In genomic region chr14:118938551-118938950, GRCm38 (mm10) we compare ENCODE assay signal across 8 mouse cellular contexts. TPM values are rescaled to one million over a fixed set of nuclear protein-coding genes. Genes with fewer than 3 reads are reported as not detected.
A peak's percentile ranks its signal among the peaks of the same experiment; 100 is the strongest.
DNase-seq lines count a peak whose midpoint lies in the region; ATAC-seq and TF ChIP-seq lines count a peak whose summit lies in the region.

No protein-coding gene starts in this region.

- H3K27me3 ChIP-seq in neural tube, embryonic 11.5 days (ENCODE audit: control insufficient read depth, insufficient read depth, low read length): no peaks in the 10 kb centered on the region
- no peaks in the 10 kb centered on the region for H3K27me3 ChIP-seq in embryonic facial prominence, embryonic 14.5 days (replicated peaks; ENCODE audit: control insufficient read depth, insufficient read depth, low read length)
- no peaks in the 10 kb centered on the region for H3K27me3 ChIP-seq in hindbrain, embryonic 15.5 days
- no peaks in the 10 kb centered on the region for H3K27me3 ChIP-seq in lung, embryonic 14.5 days (ENCODE audit: insufficient read depth, low read length)
- H3K27me3 ChIP-seq in stomach, embryonic 15.5 days (replicated peaks): no peaks in the 10 kb centered on the region

- no peaks in the 10 kb centered on the region for H3K9me3 ChIP-seq in neural tube, embryonic 11.5 days (ENCODE audit: control insufficient read depth, low read length)
- H3K9me3 ChIP-seq in embryonic facial prominence, embryonic 14.5 days (ENCODE audit: control insufficient read depth, low read length): no peaks in the 10 kb centered on the region
- no peaks in the 10 kb centered on the region for H3K9me3 ChIP-seq in hindbrain, embryonic 15.5 days
- H3K9me3 ChIP-seq in lung, embryonic 14.5 days (ENCODE audit: low read depth, low read length): no peaks in the 10 kb centered on the region
- no peaks in the 10 kb centered on the region for H3K9me3 ChIP-seq in stomach, embryonic 15.5 days

- peak overlapping the region; percentile 65 for H3K4me2 ChIP-seq in neural tube, embryonic 11.5 days (ENCODE audit: low read depth)
- H3K4me2 ChIP-seq in embryonic facial prominence, embryonic 14.5 days (ENCODE audit: low read depth, low read length): peak overlapping the region; percentile 83
- peak overlapping the region; percentile 78 for H3K4me2 ChIP-seq in hindbrain, embryonic 15.5 days
- H3K4me2 ChIP-seq in lung, embryonic 14.5 days: peak overlapping the region; percentile 77
- peak overlapping the region; percentile 63 for H3K4me2 ChIP-seq in stomach, embryonic 15.5 days

- H3K4me3 ChIP-seq in neural tube, embryonic 11.5 days (ENCODE audit: low read depth, low read length): peak overlapping the region; percentile 98
- peak overlapping the region; percentile 98 for H3K4me3 ChIP-seq in embryonic facial prominence, embryonic 14.5 days (ENCODE audit: low read depth, low read length)
- H3K4me3 ChIP-seq in hindbrain, embryonic 15.5 days: peak overlapping the region; percentile 100
- H3K4me3 ChIP-seq in lung, embryonic 14.5 days (ENCODE audit: low read depth, low read length): peak overlapping the region; percentile 99
- peak overlapping the region; percentile 100 for H3K4me3 ChIP-seq in stomach, embryonic 15.5 days (replicated peaks)

- H3K27ac ChIP-seq in neural tube, embryonic 11.5 days (ENCODE audit: low read depth, low read length): no peak overlapping the region; the same call in 1 of the 2 replicates
- peak overlapping the region; percentile 94; the same call in 1 of the 2 replicates for H3K27ac ChIP-seq in embryonic facial prominence, embryonic 14.5 days (replicated peaks; ENCODE audit: low read depth, low read length)
- H3K27ac ChIP-seq in hindbrain, embryonic 15.5 days (replicated peaks): peak overlapping the region; percentile 93; the same call in 1 of the 2 replicates
- H3K27ac ChIP-seq in lung, embryonic 14.5 days (ENCODE audit: low read depth): peak overlapping the region; percentile 91
- peak overlapping the region; percentile 95 for H3K27ac ChIP-seq in stomach, embryonic 15.5 days

- 2% methylated on average over 7 of the region's 7 CpGs for WGBS in neural tube, embryonic 11.5 days
- WGBS in embryonic facial prominence, embryonic 14.5 days: 0% methylated on average over 7 of the region's 7 CpGs
- under 1% methylated on average over 7 of the region's 7 CpGs for WGBS in hindbrain, embryonic 15.5 days
- WGBS in lung, embryonic 14.5 days: under 1% methylated on average over 7 of the region's 7 CpGs
- 0% methylated on average over 7 of the region's 7 CpGs for WGBS in stomach, embryonic 15.5 days

- ATAC-seq in neural tube, embryonic 11.5 days (ENCODE audit: insufficient read depth, low FRiP score, low TSS enrichment): no peak
- no peak for ATAC-seq in embryonic facial prominence, embryonic 14.5 days (ENCODE audit: low read depth)
- ATAC-seq in hindbrain, embryonic 15.5 days (ENCODE audit: low FRiP score, low read depth): no peak
- ATAC-seq in lung, embryonic 14.5 days (ENCODE audit: insufficient read depth): no peak
- no peak for ATAC-seq in stomach, embryonic 15.5 days (ENCODE audit: insufficient read depth, low FRiP score, low read depth)
- ATAC-seq in CD4-positive, CD25-positive, alpha-beta regulatory T cell, adult 4 months: no peak

- no peaks in the 10 kb centered on the region for H3K36me3 ChIP-seq in neural tube, embryonic 11.5 days (ENCODE audit: control insufficient read depth, insufficient read depth, low read length)
- H3K36me3 ChIP-seq in embryonic facial prominence, embryonic 14.5 days (ENCODE audit: control insufficient read depth, insufficient read depth, low read length): no peaks in the 10 kb centered on the region
- no peaks in the 10 kb centered on the region for H3K36me3 ChIP-seq in hindbrain, embryonic 15.5 days
- 0 out of 2 replicates have a peak, but pooled peaks cover 4% of the 10 kb centered on the region for H3K36me3 ChIP-seq in lung, embryonic 14.5 days (ENCODE audit: insufficient read depth)
- no peaks in the 10 kb centered on the region for H3K36me3 ChIP-seq in stomach, embryonic 15.5 days

- H3K4me1 ChIP-seq in neural tube, embryonic 11.5 days (ENCODE audit: control insufficient read depth, insufficient read depth, low read length): peaks cover 20% of the 10 kb centered on the region; the same call in 1 of the 2 replicates
- H3K4me1 ChIP-seq in embryonic facial prominence, embryonic 14.5 days (ENCODE audit: control insufficient read depth, insufficient read depth, low read length): peaks cover 17% of the 10 kb centered on the region
- peaks cover 27% of the 10 kb centered on the region for H3K4me1 ChIP-seq in hindbrain, embryonic 15.5 days (replicated peaks)
- H3K4me1 ChIP-seq in lung, embryonic 14.5 days (ENCODE audit: insufficient read depth): peaks cover 12% of the 10 kb centered on the region
- H3K4me1 ChIP-seq in stomach, embryonic 15.5 days: peaks cover 11% of the 10 kb centered on the region

- no peak for TF ChIP-seq CTCF in lung, embryonic 14.5 days (IDR thresholded peaks at IDR 0.05; ENCODE audit: low read depth)

- DNase-seq in neural tube, embryonic 11.5 days (ENCODE audit: low spot score): no peak
- no peak for DNase-seq in neural tube, embryonic 10.5 days (ENCODE audit: extremely low spot score, low spot score)
- DNase-seq in embryonic facial prominence, embryonic 14.5 days (ENCODE audit: low spot score): peak; percentile 39
- DNase-seq in lung, embryonic 14.5 days: peak; percentile 67
- DNase-seq in left cerebral cortex, adult 18-20 months (ENCODE audit: low spot score in 2 of 2): no peak

- H3K9ac ChIP-seq in neural tube, embryonic 11.5 days (ENCODE audit: low read length): peak overlapping the region; percentile 97
- peak overlapping the region; percentile 99 for H3K9ac ChIP-seq in embryonic facial prominence, embryonic 14.5 days (ENCODE audit: low read depth, low read length)
- peak overlapping the region; percentile 100 for H3K9ac ChIP-seq in hindbrain, embryonic 15.5 days
- H3K9ac ChIP-seq in lung, embryonic 14.5 days: peak overlapping the region; percentile 99
- H3K9ac ChIP-seq in stomach, embryonic 15.5 days: peak overlapping the region; percentile 100

RNA-seq across cellular contexts. Expression of gene Dnajc3, which starts 0.8 kb away (rescaled TPM):
- 34.2 and 36.0 TPM in 2 replicates for polyA plus RNA-seq in neural tube, embryonic 11.5 days (2014; fragmentation: Nextera tagmentation; extraction: Ambion mirVana)
- polyA plus RNA-seq in embryonic facial prominence, embryonic 14.5 days (2014; fragmentation: Nextera tagmentation; extraction: Ambion mirVana): 48.6 and 54.2 TPM in 2 replicates
- 22.3 and 22.6 TPM in 2 replicates for polyA plus RNA-seq in hindbrain, embryonic 15.5 days (2015; fragmentation: Nextera tagmentation; extraction: Ambion mirVana)
- 55.5 and 59.8 TPM in 2 replicates for polyA plus RNA-seq in lung, embryonic 14.5 days (2014; fragmentation: Nextera tagmentation; extraction: Ambion mirVana)
- 64.4 and 68.3 TPM in 2 replicates for polyA plus RNA-seq in stomach, embryonic 15.5 days (2015; fragmentation: Nextera tagmentation; extraction: Ambion mirVana)
- 10 to 100 TPM; 32.6 to 35.3 TPM for polyA plus RNA-seq in CD4-positive, CD25-positive, alpha-beta regulatory T cell, adult 4 months (2017; shearing (Covaris generic))
- total RNA-seq in left cerebral cortex, adult 18-20 months (2021): 10 to 100 TPM; 38.8 to 44.4 TPM

RNA-seq across cellular contexts. Expression of gene Dzip1, which starts 13.3 kb away (rescaled TPM):
- 31.4 and 34.9 TPM in 2 replicates for polyA plus RNA-seq in neural tube, embryonic 11.5 days (2014; fragmentation: Nextera tagmentation; extraction: Ambion mirVana)
- polyA plus RNA-seq in embryonic facial prominence, embryonic 14.5 days (2014; fragmentation: Nextera tagmentation; extraction: Ambion mirVana): 20.0 and 23.3 TPM in 2 replicates
- polyA plus RNA-seq in hindbrain, embryonic 15.5 days (2015; fragmentation: Nextera tagmentation; extraction: Ambion mirVana): 89.8 and 93.2 TPM in 2 replicates
- polyA plus RNA-seq in lung, embryonic 14.5 days (2014; fragmentation: Nextera tagmentation; extraction: Ambion mirVana): 26.9 and 28.5 TPM in 2 replicates
- 13.3 and 13.5 TPM in 2 replicates for polyA plus RNA-seq in stomach, embryonic 15.5 days (2015; fragmentation: Nextera tagmentation; extraction: Ambion mirVana)
- 10 to 100 TPM; 10.9 to 12.8 TPM for polyA plus RNA-seq in CD4-positive, CD25-positive, alpha-beta regulatory T cell, adult 4 months (2017; shearing (Covaris generic))
- 100 to 1,000 TPM; 107 to 113 TPM for total RNA-seq in left cerebral cortex, adult 18-20 months (2021)

Comparison
In these comparisons a context has a peak if more than half of its experiments do, and no peak if none do; other contexts are left out.
1. DNase-seq: peak in embryonic facial prominence, embryonic 14.5 days (single experiment) and lung, embryonic 14.5 days (single experiment); none in neural tube, embryonic 11.5 days (single experiment), neural tube, embryonic 10.5 days (single experiment) and left cerebral cortex, adult 18-20 months (0 of 2).
2. Peak in every context shown above with its lines, with median percentiles within 50 percentile points of each other: H3K4me2 ChIP-seq, H3K4me3 ChIP-seq and H3K9ac ChIP-seq.